Mouse (Mus musculus) stomach, postnatal 0 days (tissue): Measurements from ENCODE around the gene Hoxa3. TPM values are rescaled to one million over a fixed set of nuclear protein-coding genes. Genes with fewer than 3 reads are reported as not detected.

Experiments
- ATAC-seq: fragments of 200-750 bp; cut with Nextera tagmentation; 2 replicates; pipeline ENCODE4 v1.8.0; 2017; ENCODE audit not compliant: low FRiP score, low TSS enrichment
- DNase-seq: peaks from one replicate; pipeline ENCODE4 v3.0.0-alpha.2; 2016; ENCODE audit warnings: low spot score
- H3K27ac ChIP-seq: fragments of 300-500 bp; sonication (generic); replicated peaks from 2 replicates; pipeline ENCODE4 v1.5.1; 2014; ENCODE audit warnings: mild to moderate bottlenecking, control low read depth
- H3K27me3 ChIP-seq: fragments of 300-500 bp; sonication (generic); 2 replicates; pipeline ENCODE4 v1.6.1; 2014; ENCODE audit warnings: low read length; ENCODE audit not compliant: control insufficient read depth, insufficient read depth
- H3K36me3 ChIP-seq: fragments of 300-500 bp; sonication (generic); 2 replicates; pipeline ENCODE4 v1.6.1; 2014; ENCODE audit warnings: low read length, mixed read lengths; ENCODE audit not compliant: control insufficient read depth, insufficient read depth
- H3K4me1 ChIP-seq: fragments of 300-500 bp; sonication (generic); replicated peaks from 2 replicates; pipeline ENCODE4 v1.6.1; 2014; ENCODE audit warnings: antibody characterized with exemption; ENCODE audit not compliant: control insufficient read depth, insufficient read depth
- H3K4me2 ChIP-seq: fragments of 300-500 bp; sonication (generic); replicated peaks from 2 replicates; pipeline ENCODE4 v1.6.1; 2014; ENCODE audit warnings: low read depth, mild to moderate bottlenecking, control low read depth, moderate library complexity
- H3K4me3 ChIP-seq: fragments of 300-500 bp; sonication (generic); 2 replicates; pipeline ENCODE4 v1.5.1; 2014; ENCODE audit warnings: low read depth, low read length, control low read depth
- H3K9ac ChIP-seq: fragments of 300-500 bp; sonication (generic); 2 replicates; pipeline ENCODE4 v1.6.1; 2014; ENCODE audit warnings: mild to moderate bottlenecking, low read length, control low read depth, mixed read lengths
- H3K9me3 ChIP-seq: fragments of 300-500 bp; sonication (generic); 2 replicates; pipeline ENCODE4 v1.6.1; 2016; ENCODE audit warnings: low read length; ENCODE audit not compliant: control insufficient read depth
- CTCF ChIP-seq: IDR thresholded peaks from 2 replicates; pipeline ENCODE4 v1.5.1; 2016; ENCODE audit warnings: antibody characterized with exemption, low read depth, mild to moderate bottlenecking, moderate library complexity
- EP300 ChIP-seq: optimal IDR thresholded peaks from 2 replicates; pipeline ENCODE3; 2016; ENCODE audit warnings: antibody characterized with exemption
- WGBS: fragments of 180-500 bp; shearing (Covaris S2); extraction: QIAGEN DNeasy Blood & Tissue Kit; methylation state at CpG from one replicate; pipeline ENCODE4 v1.1.7; 2014; 5-methylcytosine and 5-hydroxymethylcytosine counted together
- polyA plus RNA-seq: library from polyadenylated mRNA; unstranded; fragments of >200 nt; fragmentation: Nextera tagmentation; extraction: Ambion mirVana; gene quantifications from 2 replicates; pipeline ENCODE4 v1.2.1, GENCODE M21; 2015

The Hoxa3 gene
- polyA plus RNA-seq, 1 experiment from 2014 or later: 2.8 TPM

DNA sequence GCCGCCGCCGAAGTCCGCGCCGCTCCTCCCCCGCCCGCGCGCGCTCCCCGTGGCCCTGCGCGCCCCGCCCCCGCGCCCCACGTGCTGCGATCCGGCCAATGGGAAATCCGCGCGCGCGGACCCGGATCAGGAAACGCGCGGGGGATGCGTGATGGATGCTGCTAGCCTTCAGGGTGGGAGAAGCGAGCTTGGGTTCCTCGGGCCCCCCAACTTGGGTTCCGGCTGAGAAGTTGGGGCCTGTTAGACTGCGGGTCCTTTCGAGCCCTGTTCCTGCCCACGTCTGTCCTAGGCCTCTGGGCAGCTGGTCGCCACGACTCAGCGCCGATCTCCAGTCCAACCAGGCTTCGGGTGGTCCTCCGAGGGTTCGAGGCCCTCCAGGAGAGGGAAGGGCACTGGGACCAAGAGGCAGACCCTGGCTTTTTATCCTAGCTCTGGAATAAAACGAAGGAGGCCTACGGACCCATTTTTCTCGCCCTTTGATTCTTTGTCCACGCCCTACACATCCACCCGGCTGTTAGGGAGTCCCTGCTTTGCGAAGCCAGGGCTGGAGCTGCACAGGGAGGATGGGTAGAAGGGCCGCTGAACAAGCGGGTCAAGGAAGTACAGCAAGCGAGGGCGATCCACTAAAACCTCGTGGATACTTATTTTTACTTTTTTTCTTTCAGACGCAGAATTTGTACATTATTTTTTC, 21.1 kb downstream of the Hoxa3 start:
- Histone ChIP-seq H3K36me3 (no peaks in the 10 kb centered on the region), H3K4me1 (0 out of 2 replicates have a peak, but pooled peaks cover 3% of the 10 kb centered on the region), H3K9me3 (no peaks in the 10 kb centered on the region), H3K27ac (peak overlapping the region; percentile 88), H3K4me2 (peak overlapping the region; percentile 88), H3K27me3 (no peaks in the 10 kb centered on the region; the same call in 1 of the 2 replicates), H3K9ac (peak overlapping the region; percentile 71), H3K4me3 (peak overlapping the region; percentile 64)
- WGBS: under 1% methylated on average over 38 of the region's 55 CpGs
- DNase-seq (peak; percentile 81), ATAC-seq (peak; percentile 84)
- TF ChIP-seq EP300: no peak
- TF ChIP-seq CTCF: no peak

GRCm38 (mm10) chr6:52190906-52191810, 22.0 kb downstream of the Hoxa3 start, which contains the start of gene Hoxa4:
Gene Hoxa4, minus strand, starts transcription at chr6:52191753.
- H3K4me1 ChIP-seq: 0 out of 2 replicates have a peak, but pooled peaks cover 3% of the 10 kb centered on the region
- TF ChIP-seq EP300: no peak
- 0 out of 2 replicates have a peak, but pooled peaks have one; percentile 2 for TF ChIP-seq CTCF
- peak within 1 kb of the TSS; percentile 90 for H3K9ac ChIP-seq
- no peak for ATAC-seq
- 1% methylated on average over 60 of the region's 102 CpGs for WGBS
- H3K9me3 ChIP-seq: no peaks in the 10 kb centered on the region
- H3K4me2 ChIP-seq: peak within 1 kb of the TSS; percentile 88
- peak within 1 kb of the TSS; percentile 64 for H3K4me3 ChIP-seq
- no peak for DNase-seq
- peaks cover 2% of the 10 kb centered on the region; the same call in 1 of the 2 replicates for H3K27me3 ChIP-seq
- peak within 1 kb of the TSS; percentile 97 for H3K27ac ChIP-seq
- H3K36me3 ChIP-seq: no peaks in the 10 kb centered on the region

DNA sequence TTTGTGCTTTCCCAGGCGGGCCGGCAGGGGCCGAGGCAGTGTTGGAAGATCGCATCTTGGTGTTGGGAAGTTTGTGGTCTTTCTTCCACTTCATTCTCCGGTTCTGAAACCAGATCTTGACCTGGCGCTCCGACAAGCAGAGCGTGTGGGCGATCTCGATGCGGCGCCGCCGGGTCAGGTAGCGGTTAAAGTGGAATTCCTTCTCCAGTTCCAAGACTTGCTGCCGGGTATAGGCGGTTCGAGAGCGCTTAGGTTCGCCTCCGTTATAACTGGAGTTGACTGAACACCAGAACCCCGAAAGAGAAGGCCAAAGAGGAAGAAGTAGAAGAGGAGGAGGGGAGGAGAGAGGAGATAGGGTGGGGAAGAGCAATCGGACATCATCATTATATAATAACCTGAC, 22.7 kb downstream of the Hoxa3 start:
- TF ChIP-seq EP300 (no peak), CTCF (peak; percentile 20; the same call in 1 of the 2 replicates)
- H3K9me3 ChIP-seq: no peaks in the 10 kb centered on the region
- ATAC-seq (no peak), DNase-seq (peak; percentile 35)
- no peaks in the 10 kb centered on the region for H3K36me3 ChIP-seq
- H3K4me3 ChIP-seq: peak overlapping the region; percentile 64
- peak overlapping the region; percentile 90 for H3K9ac ChIP-seq
- H3K4me2 ChIP-seq: peak overlapping the region; percentile 74
- H3K27me3 ChIP-seq: peaks cover 2% of the 10 kb centered on the region; the same call in 1 of the 2 replicates
- peak overlapping the region; percentile 97 for H3K27ac ChIP-seq
- 10% methylated on average over 23 of the region's 23 CpGs for WGBS
- 0 out of 2 replicates have a peak, but pooled peaks cover 3% of the 10 kb centered on the region for H3K4me1 ChIP-seq

DNA sequence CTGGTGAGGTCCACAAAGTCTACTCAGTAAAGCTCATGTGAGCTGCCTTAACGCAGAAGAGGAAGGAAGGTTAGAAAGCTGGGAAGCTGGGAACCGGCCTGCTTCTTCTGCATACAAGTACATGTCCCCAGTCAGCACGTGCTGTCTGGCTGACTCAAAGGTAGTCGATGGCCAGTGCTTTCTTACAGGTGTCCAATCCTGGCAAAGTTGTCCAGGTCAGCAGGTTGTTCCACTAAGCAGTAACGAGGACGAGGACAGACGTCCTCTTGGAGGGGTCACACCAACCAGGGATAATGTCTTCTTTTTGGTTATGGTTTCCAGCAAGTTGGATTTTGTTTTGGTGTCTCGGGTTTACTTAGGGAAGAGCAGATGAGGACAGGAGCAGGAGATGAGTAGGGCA, 23.2 kb downstream of the Hoxa3 start:
- ATAC-seq: no peak
- H3K27ac ChIP-seq: peak overlapping the region; percentile 97
- peak overlapping the region; percentile 74 for H3K4me2 ChIP-seq
- H3K9me3 ChIP-seq: no peaks in the 10 kb centered on the region
- 22% methylated on average over 8 of the region's 8 CpGs for WGBS
- peak overlapping the region; percentile 64 for H3K4me3 ChIP-seq
- TF ChIP-seq CTCF (no peak), EP300 (no peak)
- peaks cover 3% of the 10 kb centered on the region; the same call in 1 of the 2 replicates for H3K4me1 ChIP-seq
- H3K9ac ChIP-seq: peak overlapping the region; percentile 90
- H3K27me3 ChIP-seq: peaks cover 2% of the 10 kb centered on the region; the same call in 1 of the 2 replicates
- H3K36me3 ChIP-seq: no peaks in the 10 kb centered on the region
- DNase-seq: no peak

DNA sequence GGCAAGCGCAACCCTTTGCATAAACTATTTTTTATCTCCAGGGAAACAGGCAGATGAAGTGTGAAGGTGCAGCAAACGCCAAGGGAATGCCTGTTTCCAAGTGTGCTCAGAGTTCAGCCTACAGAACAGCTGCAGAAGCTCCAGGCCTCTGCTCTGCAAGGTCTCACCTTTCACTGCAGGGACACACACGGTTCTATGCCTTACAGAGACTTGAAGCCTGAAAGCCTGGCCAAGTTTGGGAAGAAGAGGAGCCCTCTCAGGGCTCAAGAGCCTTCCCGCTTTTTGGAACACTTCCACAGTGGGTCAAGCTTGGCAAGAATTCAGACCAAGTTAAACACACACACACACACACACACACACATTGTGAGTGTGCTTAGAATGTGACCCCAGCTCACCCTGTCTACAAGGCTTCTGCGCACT, 24.0 kb downstream of the Hoxa3 start:
- Histone ChIP-seq H3K4me3 (no peak overlapping the region), H3K36me3 (no peaks in the 10 kb centered on the region), H3K9ac (no peak overlapping the region), H3K9me3 (no peaks in the 10 kb centered on the region), H3K27ac (peak overlapping the region; percentile 97), H3K27me3 (peaks cover 2% of the 10 kb centered on the region; the same call in 1 of the 2 replicates), H3K4me2 (peak overlapping the region; percentile 74), H3K4me1 (peaks cover 3% of the 10 kb centered on the region; the same call in 1 of the 2 replicates)
- TF ChIP-seq EP300 (no peak), CTCF (no peak)
- DNase-seq (peak; percentile 37), ATAC-seq (peak; percentile 35; the same call in 1 of the 2 replicates)
- WGBS: 31% methylated on average over 5 of the region's 5 CpGs
